Mouse (Mus musculus): ENCODE data around the gene Frmpd4. TPM values are rescaled to one million over a fixed set of nuclear protein-coding genes. Genes with fewer than 3 reads are reported as not detected.

The Frmpd4 gene
- total RNA-seq (2012; rRNA removed) (not detected in 2 replicates), total RNA-seq (2014; rRNA removed) (not detected in 2 replicates), polyA plus RNA-seq (2012; ENCODE audit: insufficient read length, low read depth) (not detected in 2 replicates)

GRCm38 (mm10) chrX:168577131-168577530, at the start of gene Frmpd4:
TSS of gene Frmpd4 (minus strand) at chrX:168577231.
- H3K4me1 ChIP-seq (ENCODE audit: control insufficient read depth in 1 of 2, insufficient read depth in 2 of 2), result no peaks in the 10 kb centered on the region
- no peak within 1 kb of the TSS for H3K4me2 ChIP-seq (ENCODE audit: insufficient read depth, low read depth, poor library complexity, severe bottlenecking)
- no peak within 1 kb of the TSS for H3K27ac ChIP-seq (ENCODE audit: insufficient read depth, low read depth)
- in situ Hi-C loops (cut with MboI; ENCODE audit: low pct_ligation_motif_present, low pct_unique_long_range_greater_than_20kb, low sequenced_read_pairs) (no loop called here), dilution Hi-C loops (cut with MboI; ENCODE audit: extremely low pct_ligation_motif_present, extremely low pct_unique_long_range_greater_than_20kb, low sequenced_read_pairs) (no loop called here)
- TF ChIP-seq CTCF (conservative IDR thresholded peaks at IDR 0.05 in 1 of 2, IDR thresholded peaks at IDR 0.05 in 1 of 2; ENCODE audit: low read depth in 2 of 2, low read length in 2 of 2), result no peak
- no peak for TF ChIP-seq MXI1 (IDR thresholded peaks at IDR 0.05; ENCODE audit: low read depth, low read length)
- no peak for TF ChIP-seq IRF4 (IDR thresholded peaks at IDR 0.05; ENCODE audit: low read depth, low read length)
- TF ChIP-seq TCF12 (IDR thresholded peaks at IDR 0.05; ENCODE audit: low read depth, low read length), result no peak
- no peak for TF ChIP-seq POLR2AphosphoS2 (IDR thresholded peaks at IDR 0.05; ENCODE audit: low read depth, low read length)
- no peak for TF ChIP-seq ELF1 (IDR thresholded peaks at IDR 0.05; ENCODE audit: low read depth, low read length)
- no peak for TF ChIP-seq NELFE (IDR thresholded peaks at IDR 0.05; ENCODE audit: low read depth, low read length)
- TF ChIP-seq POLR2A (IDR thresholded peaks at IDR 0.05; ENCODE audit: low read depth, low read length), result no peak
- TF ChIP-seq EP300 (IDR thresholded peaks at IDR 0.05; ENCODE audit: low read length), result no peak
- no peak for TF ChIP-seq MAFK (IDR thresholded peaks at IDR 0.05; ENCODE audit: insufficient replicate concordance, low read length)
- no peak for TF ChIP-seq KAT2A (IDR thresholded peaks at IDR 0.05; ENCODE audit: insufficient replicate concordance, low read length)
- TF ChIP-seq E2F4 (IDR thresholded peaks at IDR 0.05; ENCODE audit: insufficient replicate concordance, low read depth, low read length), result no peak
- TF ChIP-seq CHD1 (IDR thresholded peaks at IDR 0.05; ENCODE audit: low read depth, low read length), result no peak
- TF ChIP-seq ZNF384 (IDR thresholded peaks at IDR 0.05; ENCODE audit: low read depth, low read length), result no peak
- TF ChIP-seq USF1 (IDR thresholded peaks at IDR 0.05; ENCODE audit: low read depth, low read length), result no peak
- no peak for TF ChIP-seq MAZ (IDR thresholded peaks at IDR 0.05; ENCODE audit: low read depth, low read length)
- no peak within 1 kb of the TSS for H3K9ac ChIP-seq (ENCODE audit: insufficient read depth, low read depth)
- no peaks in the 10 kb centered on the region for H3K36me3 ChIP-seq (replicated peaks in 1 of 2; ENCODE audit: control insufficient read depth in 1 of 2, insufficient read depth in 1 of 2, low read length in 1 of 2)
- no peak for DNase-seq (ENCODE audit: extremely low read depth)
- no peak within 1 kb of the TSS for H3K4me3 ChIP-seq (replicated peaks in 1 of 3; ENCODE audit: low read depth in 2 of 3, low read length in 2 of 3, poor library complexity in 1 of 3)
- no peaks in the 10 kb centered on the region for H3K79me2 ChIP-seq (replicated peaks; ENCODE audit: control insufficient read depth, extremely low read depth, insufficient read depth, poor library complexity, severe bottlenecking)
- no peaks in the 10 kb centered on the region for H3K27me3 ChIP-seq (replicated peaks)
- H3K9me3 ChIP-seq (replicated peaks; ENCODE audit: low read length), result no peaks in the 10 kb centered on the region

DNA sequence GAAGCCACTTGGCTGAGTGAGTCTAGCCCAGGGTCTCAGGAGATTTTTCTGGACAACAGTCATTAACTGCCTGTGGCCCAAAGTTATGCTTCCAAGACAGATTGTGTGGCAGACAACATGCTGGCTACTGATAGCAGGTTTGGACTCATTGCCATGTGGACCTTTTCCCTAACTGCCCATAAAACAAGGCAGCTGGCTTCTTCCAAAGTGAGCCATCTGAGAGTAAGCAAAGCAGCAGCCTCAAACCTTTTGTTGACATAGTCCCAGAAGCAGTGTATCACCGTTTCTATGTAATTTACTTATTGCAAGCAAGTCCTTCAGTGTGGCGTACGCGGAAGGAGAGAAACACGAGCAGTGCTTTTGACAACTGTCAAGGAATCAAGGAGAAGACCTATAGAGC, 18.2 kb upstream of the Frmpd4 start:
- dilution Hi-C loops (cut with MboI; ENCODE audit: extremely low pct_ligation_motif_present, extremely low pct_unique_long_range_greater_than_20kb, low sequenced_read_pairs), result no loop called here
- H3K36me3 ChIP-seq (replicated peaks in 1 of 2; ENCODE audit: control insufficient read depth in 1 of 2, insufficient read depth in 1 of 2, low read length in 1 of 2), result no peaks in the 10 kb centered on the region
- H3K4me1 ChIP-seq (ENCODE audit: control insufficient read depth in 1 of 2, insufficient read depth in 2 of 2), result no peaks in the 10 kb centered on the region
- no peaks in the 10 kb centered on the region for H3K9me3 ChIP-seq (replicated peaks; ENCODE audit: low read length)
- in situ Hi-C loops (cut with MboI; ENCODE audit: low pct_ligation_motif_present, low pct_unique_long_range_greater_than_20kb, low sequenced_read_pairs), result no loop called here
- DNase-seq (ENCODE audit: extremely low read depth), result no peak
- TF ChIP-seq USF2 (conservative IDR thresholded peaks at IDR 0.05; ENCODE audit: low read depth, low read length) (no peak), MXI1 (IDR thresholded peaks at IDR 0.05; ENCODE audit: low read depth, low read length) (no peak), ZMIZ1 (IDR thresholded peaks at IDR 0.05; ENCODE audit: low read depth, low read length) (no peak), E2F4 (IDR thresholded peaks at IDR 0.05; ENCODE audit: insufficient replicate concordance, low read depth, low read length) (no peak), HCFC1 (IDR thresholded peaks at IDR 0.05; ENCODE audit: low read depth, low read length) (no peak), SIN3A (IDR thresholded peaks at IDR 0.05; ENCODE audit: low read length) (no peak), MEF2A (IDR thresholded peaks at IDR 0.05; ENCODE audit: borderline replicate concordance, low read depth, low read length) (no peak), SMC3 (IDR thresholded peaks at IDR 0.05; ENCODE audit: low read depth, low read length) (no peak), CHD1 (IDR thresholded peaks at IDR 0.05; ENCODE audit: low read depth, low read length) (no peak), JUN (IDR thresholded peaks at IDR 0.05; ENCODE audit: insufficient read depth, low read depth, low read length) (no peak), RAD21 (IDR thresholded peaks at IDR 0.05; ENCODE audit: low read depth, low read length) (no peak), CHD2 (IDR thresholded peaks at IDR 0.05; ENCODE audit: low read length) (no peak), ZC3H11A (IDR thresholded peaks at IDR 0.05; ENCODE audit: low read depth, low read length) (no peak), JUND (conservative IDR thresholded peaks at IDR 0.05; ENCODE audit: low read depth, low read length) (no peak), MAZ (IDR thresholded peaks at IDR 0.05; ENCODE audit: low read depth, low read length) (no peak), NELFE (IDR thresholded peaks at IDR 0.05; ENCODE audit: low read depth, low read length) (no peak), BHLHE40 (IDR thresholded peaks at IDR 0.05; ENCODE audit: low read depth, low read length) (no peak), PAX5 (IDR thresholded peaks at IDR 0.05; ENCODE audit: low read length) (no peak), GABPA (IDR thresholded peaks at IDR 0.05; ENCODE audit: insufficient replicate concordance, low read depth, low read length) (no peak), POLR2A (IDR thresholded peaks at IDR 0.05; ENCODE audit: low read depth, low read length) (no peak)
- H3K4me3 ChIP-seq (replicated peaks in 1 of 3; ENCODE audit: low read depth in 2 of 3, low read length in 2 of 3, poor library complexity in 1 of 3), result no peak overlapping the region
- H3K9ac ChIP-seq (ENCODE audit: insufficient read depth, low read depth), result no peak overlapping the region
- H3K27me3 ChIP-seq (replicated peaks), result no peaks in the 10 kb centered on the region
- no peak overlapping the region for H3K4me2 ChIP-seq (ENCODE audit: insufficient read depth, low read depth, poor library complexity, severe bottlenecking)
- H3K27ac ChIP-seq (ENCODE audit: insufficient read depth, low read depth), result no peak overlapping the region
- no peaks in the 10 kb centered on the region for H3K79me2 ChIP-seq (replicated peaks; ENCODE audit: control insufficient read depth, extremely low read depth, insufficient read depth, poor library complexity, severe bottlenecking)
